Mouse (Mus musculus): Measurements from ENCODE around the gene Ltc4s.

- TF ChIP-seq CTCF (IDR thresholded peaks at IDR 0.05; ENCODE audit: low read depth, low read length) (no peak), POLR2A (IDR thresholded peaks at IDR 0.05; ENCODE audit: extremely low read depth, insufficient read depth, low read length) (no peak)
These were observed 31.5 kb upstream of the Ltc4s start for GRCm38 (mm10) chr11:50269885-50270284.
